Mouse (Mus musculus) heart, embryonic 14.5 days (tissue): Measurements from ENCODE around the gene Pml. TPM values are rescaled to one million over a fixed set of nuclear protein-coding genes. Genes with fewer than 3 reads are reported as not detected.

Experiments
- ATAC-seq: fragments of 200-750 bp; cut with Nextera tagmentation; 2 replicates; pipeline ENCODE4 v1.8.0; 2017; ENCODE audit warnings: low read depth, moderate TSS enrichment; ENCODE audit not compliant: insufficient number of reproducible peaks, insufficient read depth, low FRiP score
- H3K27ac ChIP-seq, 2 experiments: fragments of 200-500 bp in 1 of 2; fragments of 300-500 bp in 1 of 2; sonication (generic) in 1 of 2; replicated peaks in 1 of 2; 2 replicates each; pipeline ENCODE4 v1.5.1; 2012 to 2014; ENCODE audit warnings: low read depth in 2 of 2, low read length in 2 of 2, control low read depth in 1 of 2, mild to moderate bottlenecking in 1 of 2, mixed read lengths in 1 of 2; ENCODE audit not compliant: control insufficient read depth in 1 of 2, insufficient read depth in 1 of 2
- H3K27me3 ChIP-seq: fragments of 300-500 bp; sonication (generic); 2 replicates; pipeline ENCODE4 v1.6.1; 2014; ENCODE audit warnings: mild to moderate bottlenecking, low read length, control low read depth; ENCODE audit not compliant: control insufficient read depth, insufficient read depth
- H3K36me3 ChIP-seq: fragments of 300-500 bp; sonication (generic); 2 replicates; pipeline ENCODE4 v1.6.1; 2014; ENCODE audit warnings: mild to moderate bottlenecking, control low read depth, low read length, mixed read lengths; ENCODE audit not compliant: control insufficient read depth, insufficient read depth
- H3K4me1 ChIP-seq, 2 experiments: fragments of 200-500 bp in 1 of 2; fragments of 300-500 bp in 1 of 2; sonication (generic) in 1 of 2; 2 replicates each; pipeline ENCODE4 v1.6.1; 2012 to 2014; ENCODE audit warnings: low read length in 2 of 2, control low read depth in 1 of 2, mixed read lengths in 1 of 2; ENCODE audit not compliant: control insufficient read depth in 2 of 2, insufficient read depth in 2 of 2
- H3K4me2 ChIP-seq: fragments of 300-500 bp; sonication (generic); 2 replicates; pipeline ENCODE4 v1.6.1; 2014; ENCODE audit warnings: mild to moderate bottlenecking, low read length
- H3K4me3 ChIP-seq, 2 experiments: fragments of 200-500 bp in 1 of 2; fragments of 300-500 bp in 1 of 2; sonication (generic) in 1 of 2; 2 replicates each; pipeline ENCODE4 v1.5.1; 2012 to 2014; ENCODE audit warnings: low read length in 2 of 2, mild to moderate bottlenecking in 2 of 2, control low read depth in 1 of 2, low read depth in 1 of 2, moderate library complexity in 1 of 2; ENCODE audit not compliant: control insufficient read depth in 1 of 2, insufficient read depth in 1 of 2
- H3K9ac ChIP-seq: fragments of 300-500 bp; sonication (generic); 2 replicates; pipeline ENCODE4 v1.6.1; 2014; ENCODE audit warnings: mild to moderate bottlenecking, low read length
- H3K9me3 ChIP-seq: fragments of 300-500 bp; sonication (generic); 2 replicates; pipeline ENCODE4 v1.6.1; 2016; ENCODE audit warnings: low read length, control low read depth; ENCODE audit not compliant: control insufficient read depth
- WGBS: fragments of 180-500 bp; shearing (Covaris S2); extraction: QIAGEN DNeasy Blood & Tissue Kit; methylation state at CpG from one replicate; pipeline ENCODE4 v1.1.7; 2014; 5-methylcytosine and 5-hydroxymethylcytosine counted together
- polyA plus RNA-seq: library from polyadenylated mRNA; unstranded; fragments of >200 nt; fragmentation: Nextera tagmentation; extraction: Ambion mirVana; gene quantifications from 2 replicates; pipeline ENCODE4 v1.2.1, GENCODE M21; 2014

Pml gene
- polyA plus RNA-seq, 1 experiment from 2014 or later: 11.0 TPM

DNA sequence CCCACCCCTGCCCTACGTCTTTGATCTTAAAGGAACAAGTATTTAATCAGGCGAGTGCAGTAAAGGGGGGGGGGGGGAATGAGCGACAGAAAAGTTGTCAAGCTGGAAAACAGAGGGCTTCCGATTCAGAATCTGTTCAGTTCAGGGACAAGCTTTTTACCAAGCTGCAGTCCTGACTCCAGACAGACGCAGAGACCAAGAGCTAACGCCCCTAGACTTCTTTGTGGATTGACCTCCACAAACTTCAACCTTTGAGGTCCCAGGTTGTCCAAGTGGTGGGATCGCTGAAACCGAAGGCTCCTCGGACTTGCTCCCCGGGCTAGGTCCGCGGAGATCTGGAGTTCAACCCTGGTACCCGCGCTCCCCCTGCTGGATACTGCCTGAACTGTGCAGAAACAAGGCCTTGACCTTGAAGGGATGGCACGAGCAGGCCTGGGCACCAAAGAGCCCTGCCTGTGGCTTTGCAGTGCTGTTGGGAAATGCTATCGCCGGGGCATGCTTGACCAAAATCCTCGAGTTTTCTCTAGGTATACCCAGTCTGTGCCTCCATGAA is 45.1 kb downstream of the Pml start:
- 3% methylated on average over 18 of the region's 18 CpGs for WGBS

GRCm38 (mm10) chr9:58203516-58204447 is 45.8 kb downstream of the Pml start, which contains the start of the genes Islr and Islr2:
Islr (minus strand) TSS chr9:58204306.
Islr2 (minus strand) TSS chr9:58204319.
- Histone ChIP-seq H3K9me3 (no peaks in the 10 kb centered on the region), H3K9ac (0 out of 2 replicates have a peak within 1 kb of the TSS, but pooled peaks have one; percentile 17), H3K27ac (no peak within 1 kb of the TSS), H3K4me2 (peak within 1 kb of the TSS; percentile 60), H3K4me3 (peak within 1 kb of the TSS; percentile 34 to 50), H3K27me3 (peaks cover 56% of the 10 kb centered on the region), H3K36me3 (no peaks in the 10 kb centered on the region), H3K4me1 (peaks cover 5 to 14% of the 10 kb centered on the region in 2 experiments; a peak in 3 of 4 replicates)
- 2% methylated on average over 42 of the region's 42 CpGs for WGBS
- ATAC-seq: peak; percentile 64; the same call in 1 of the 2 replicates

More for the DNA sequence above, 45.1 kb downstream of the Pml start:
- Histone ChIP-seq H3K9ac (0 out of 2 replicates have a peak overlapping the region, but pooled peaks have one; percentile 17), H3K27ac (no peak overlapping the region), H3K4me1 (peaks cover 5 to 9% of the 10 kb centered on the region in 2 experiments; a peak in 3 of 4 replicates), H3K36me3 (no peaks in the 10 kb centered on the region), H3K9me3 (no peaks in the 10 kb centered on the region), H3K4me2 (peak overlapping the region; percentile 60), H3K4me3 (peak overlapping the region; percentile 34 to 50), H3K27me3 (peaks cover 49% of the 10 kb centered on the region)
- peak; percentile 62; the same call in 1 of the 2 replicates for ATAC-seq

GRCm38 (mm10) chr9:58202676-58203453 is 46.7 kb downstream of the Pml start:
- Histone ChIP-seq H3K27me3 (peaks cover 65% of the 10 kb centered on the region), H3K27ac (no peak overlapping the region), H3K4me1 (peaks cover 5 to 20% of the 10 kb centered on the region in 2 experiments; a peak in 3 of 4 replicates), H3K36me3 (no peaks in the 10 kb centered on the region), H3K9me3 (no peaks in the 10 kb centered on the region), H3K4me3 (no peak overlapping the region), H3K9ac (no peak overlapping the region), H3K4me2 (no peak overlapping the region)
- 7% methylated on average over 14 of the region's 14 CpGs for whole genome bisulfite sequencing
- no peak for ATAC-seq

GRCm38 (mm10) chr9:58201861-58202549 is 47.6 kb downstream of the Pml start:
- no peak overlapping the region for H3K9ac ChIP-seq

DNA sequence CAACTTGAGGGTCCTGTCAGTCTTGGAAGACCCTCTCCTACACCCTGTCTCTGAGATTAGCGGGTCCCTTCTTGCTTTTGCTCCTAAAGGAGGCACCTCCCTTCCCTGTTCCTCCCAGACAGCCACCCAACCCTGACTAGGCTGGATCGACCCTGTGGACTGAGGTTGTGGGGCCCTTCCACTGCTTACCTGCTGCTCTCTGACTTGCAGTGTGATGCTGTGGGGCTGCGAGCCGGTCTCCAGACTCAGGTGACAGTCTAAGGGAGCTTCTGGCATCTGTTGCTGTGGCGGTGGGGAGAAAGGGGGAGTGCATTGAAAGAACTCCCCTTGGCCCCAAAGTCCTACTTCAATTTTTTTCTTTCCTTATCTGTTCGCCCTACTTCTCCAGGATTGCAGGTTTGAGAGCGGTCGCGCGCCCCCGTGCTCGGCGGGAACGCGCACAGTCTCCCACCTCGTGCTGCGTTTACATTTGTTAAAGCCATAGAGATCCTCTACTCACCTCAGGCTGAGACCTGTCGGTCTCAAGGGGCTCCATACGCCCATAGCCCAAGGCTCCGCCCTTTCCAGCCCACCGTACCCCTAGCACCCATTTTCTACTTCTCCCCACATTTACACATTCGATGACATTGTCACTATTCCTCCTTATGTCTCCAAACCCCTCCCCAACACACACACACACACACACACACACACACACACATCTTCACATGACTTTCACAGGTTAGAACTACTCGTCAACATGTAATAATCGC is 48.3 kb downstream of the Pml start:
- H3K9ac ChIP-seq: no peak overlapping the region
- no peaks in the 10 kb centered on the region for H3K9me3 ChIP-seq
- H3K4me3 ChIP-seq: peak overlapping the region in 1 of 2 experiments; percentile 4; a peak in 1 of 4 replicates
- peaks cover 15 to 36% of the 10 kb centered on the region in 2 experiments; a peak in 3 of 4 replicates for H3K4me1 ChIP-seq
- no peak overlapping the region for H3K4me2 ChIP-seq
- no peaks in the 10 kb centered on the region for H3K36me3 ChIP-seq
- 1% methylated on average over 24 of the region's 24 CpGs for WGBS
- ATAC-seq: no peak
- H3K27me3 ChIP-seq: peaks cover 78% of the 10 kb centered on the region
- no peak overlapping the region for H3K27ac ChIP-seq

More at GRCm38 (mm10) chr9:58201861-58202549, 47.6 kb downstream of the Pml start:
- Histone ChIP-seq H3K4me2 (0 out of 2 replicates have a peak overlapping the region, but pooled peaks have one; percentile 24), H3K4me3 (no peak overlapping the region; a peak in 1 of 4 replicates), H3K27me3 (peaks cover 73% of the 10 kb centered on the region), H3K9me3 (no peaks in the 10 kb centered on the region), H3K36me3 (no peaks in the 10 kb centered on the region), H3K4me1 (peaks cover 13 to 28% of the 10 kb centered on the region in 2 experiments; a peak in 3 of 4 replicates), H3K27ac (no peak overlapping the region)
- WGBS: 1% methylated on average over 37 of the region's 37 CpGs
- ATAC-seq: no peak

- H3K4me3 ChIP-seq: no peak overlapping the region
- peaks cover 15 to 36% of the 10 kb centered on the region in 2 experiments; a peak in 3 of 4 replicates for H3K4me1 ChIP-seq
- H3K9me3 ChIP-seq: no peaks in the 10 kb centered on the region
- no peaks in the 10 kb centered on the region for H3K36me3 ChIP-seq
- no peak overlapping the region for H3K9ac ChIP-seq
- 12% methylated on average over 11 of the region's 11 CpGs for WGBS
- no peak overlapping the region for H3K27ac ChIP-seq
- H3K27me3 ChIP-seq: peaks cover 86% of the 10 kb centered on the region
- no peak overlapping the region for H3K4me2 ChIP-seq
- ATAC-seq: no peak
Observed at GRCm38 (mm10) chr9:58200270-58201090, 49.1 kb downstream of the Pml start.
